Mouse (Mus musculus) limb, embryonic 15.5 days (tissue): ENCODE results near the gene Gcfc2. TPM values are rescaled to one million over a fixed set of nuclear protein-coding genes. Genes with fewer than 3 reads are reported as not detected.

Source experiments
- ATAC-seq: fragments of 200-750 bp; cut with Nextera tagmentation; 2 replicates; pipeline ENCODE4 v1.8.0; 2017; ENCODE audit warnings: low read depth, moderate TSS enrichment; ENCODE audit not compliant: insufficient number of reproducible peaks, low FRiP score, low TSS enrichment
- H3K27ac ChIP-seq: fragments of 300-500 bp; sonication (generic); 2 replicates; pipeline ENCODE4 v1.5.1; 2015; ENCODE audit warnings: moderate library complexity, mild to moderate bottlenecking, inconsistent platforms
- H3K27me3 ChIP-seq: fragments of 300-500 bp; sonication (generic); 2 replicates; pipeline ENCODE4 v1.6.1; 2015; ENCODE audit warnings: inconsistent platforms
- H3K36me3 ChIP-seq: fragments of 300-500 bp; sonication (generic); 2 replicates; pipeline ENCODE4 v1.6.1; 2015; ENCODE audit warnings: inconsistent platforms
- H3K4me1 ChIP-seq: fragments of 300-500 bp; sonication (generic); 2 replicates; pipeline ENCODE4 v1.6.1; 2015; ENCODE audit warnings: inconsistent platforms
- H3K4me2 ChIP-seq: fragments of 300-500 bp; sonication (generic); 2 replicates; pipeline ENCODE4 v1.6.1; 2015; ENCODE audit warnings: mild to moderate bottlenecking, inconsistent platforms
- H3K4me3 ChIP-seq: fragments of 300-500 bp; sonication (generic); 2 replicates; pipeline ENCODE4 v1.5.1; 2015; ENCODE audit warnings: mild to moderate bottlenecking, inconsistent platforms
- H3K9ac ChIP-seq: fragments of 300-500 bp; sonication (generic); 2 replicates; pipeline ENCODE4 v1.6.1; 2015; ENCODE audit warnings: inconsistent platforms
- H3K9me3 ChIP-seq: fragments of 300-500 bp; sonication (generic); 2 replicates; pipeline ENCODE4 v1.6.1; 2016; ENCODE audit warnings: inconsistent platforms
- WGBS: fragments of 180-500 bp; shearing (Covaris S2); methylation state at CpG from one replicate; pipeline ENCODE4 v1.1.7; 2015; 5-methylcytosine and 5-hydroxymethylcytosine counted together
- microRNA counts: library from miRNA; unstranded; fragments of <30 nt; microRNA quantifications from one replicate; lab custom pipeline; 2016
- microRNA-seq: library from miRNA; unstranded; fragments of <30 nt; microRNA quantifications from one replicate; pipeline ENCODE4, GENCODE M21; 2016
- polyA plus RNA-seq: library from polyadenylated mRNA; unstranded; fragments of >200 nt; fragmentation: Nextera tagmentation; extraction: Ambion mirVana; gene quantifications from 2 replicates; pipeline ENCODE4 v1.2.1, GENCODE M21; 2015

The Gcfc2 gene
- polyA plus RNA-seq, 1 experiment from 2014 or later = 8.8 TPM

DNA sequence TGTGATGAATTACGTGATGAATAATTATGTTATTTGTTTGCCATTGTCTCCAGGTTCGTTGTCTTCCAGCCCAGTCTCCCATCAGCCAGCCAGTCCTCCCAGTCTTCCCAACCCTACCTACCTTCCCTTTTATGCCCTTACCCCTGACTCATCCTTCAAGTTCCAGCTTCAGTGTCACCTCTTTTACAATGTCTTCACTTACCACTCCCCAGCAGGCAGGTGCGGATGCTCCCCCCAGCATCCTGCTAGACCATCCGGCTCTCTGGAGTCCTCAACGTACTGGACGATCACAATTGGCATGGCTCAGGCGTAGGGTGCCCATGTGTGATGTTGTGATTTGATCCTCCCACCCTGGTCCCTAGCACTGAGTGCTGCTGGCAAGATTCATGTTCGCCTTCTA is 62.7 kb downstream of the Gcfc2 start:
- H3K36me3 ChIP-seq = no peaks in the 10 kb centered on the region
- H3K4me3 ChIP-seq = no peak overlapping the region
- ATAC-seq = peak; percentile 27; the same call in 1 of the 2 replicates
- H3K4me2 ChIP-seq = no peak overlapping the region
- no peaks in the 10 kb centered on the region for H3K27me3 ChIP-seq
- no peaks in the 10 kb centered on the region for H3K9me3 ChIP-seq
- no peak overlapping the region for H3K9ac ChIP-seq
- H3K4me1 ChIP-seq = peaks cover 25% of the 10 kb centered on the region
- no peak overlapping the region for H3K27ac ChIP-seq
- WGBS = 88% methylated on average over 8 of the region's 8 CpGs

GRCm38 (mm10) chr6:81986599-81986998 is 63.1 kb downstream of the Gcfc2 start:
- Histone ChIP-seq H3K4me1 (peaks cover 28% of the 10 kb centered on the region), H3K27me3 (no peaks in the 10 kb centered on the region), H3K4me2 (no peak overlapping the region), H3K9me3 (no peaks in the 10 kb centered on the region), H3K27ac (no peak overlapping the region), H3K4me3 (no peak overlapping the region), H3K9ac (no peak overlapping the region), H3K36me3 (no peaks in the 10 kb centered on the region)
- no peak for ATAC-seq
- WGBS = 40% methylated on average over 5 of the region's 5 CpGs

- Histone ChIP-seq H3K27me3 (no peaks in the 10 kb centered on the region), H3K4me3 (no peak overlapping the region), H3K4me1 (peaks cover 28% of the 10 kb centered on the region), H3K9ac (no peak overlapping the region), H3K9me3 (no peaks in the 10 kb centered on the region), H3K27ac (0 out of 2 replicates have a peak overlapping the region, but pooled peaks have one; percentile 12), H3K4me2 (no peak overlapping the region), H3K36me3 (no peaks in the 10 kb centered on the region)
- no peak for ATAC-seq
- 1% methylated on average over 9 of the region's 9 CpGs for WGBS
These were observed 63.5 kb downstream of the Gcfc2 start for GRCm38 (mm10) chr6:81987010-81987409.

DNA sequence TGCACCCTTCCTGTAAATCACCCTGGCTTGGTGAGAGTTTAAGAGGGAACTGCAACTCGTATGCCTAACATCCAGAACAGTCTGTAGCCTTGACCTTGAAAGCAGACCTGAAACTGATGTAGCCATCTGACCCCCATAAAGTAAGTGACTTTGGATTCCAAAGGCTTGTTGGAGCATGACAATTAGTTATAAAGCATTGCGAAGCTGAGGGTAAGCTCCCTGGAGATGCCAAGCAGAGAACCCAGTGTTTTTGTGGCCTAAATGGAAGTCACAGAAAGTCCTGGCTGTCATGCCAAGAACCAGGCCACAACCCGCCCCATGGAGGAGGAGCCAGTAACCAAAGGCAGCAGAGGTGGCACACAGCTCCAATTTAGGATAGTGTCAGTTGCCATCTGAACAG is 64.1 kb downstream of the Gcfc2 start:
- Histone ChIP-seq H3K9ac (no peak overlapping the region), H3K27me3 (no peaks in the 10 kb centered on the region), H3K36me3 (no peaks in the 10 kb centered on the region), H3K27ac (0 out of 2 replicates have a peak overlapping the region, but pooled peaks have one; percentile 43), H3K4me3 (no peak overlapping the region), H3K4me2 (no peak overlapping the region), H3K9me3 (no peaks in the 10 kb centered on the region), H3K4me1 (peaks cover 28% of the 10 kb centered on the region)
- 44% methylated on average over 3 of the region's 3 CpGs for WGBS
- ATAC-seq = no peak

GRCm38 (mm10) chr6:81988341-81988740 is 64.9 kb downstream of the Gcfc2 start:
- H3K27me3 ChIP-seq = no peaks in the 10 kb centered on the region
- no peak overlapping the region for H3K9ac ChIP-seq
- H3K4me1 ChIP-seq = peaks cover 28% of the 10 kb centered on the region
- H3K27ac ChIP-seq = peak overlapping the region; percentile 43; the same call in 1 of the 2 replicates
- 91% methylated on average over 5 of the region's 5 CpGs for WGBS
- H3K4me2 ChIP-seq = no peak overlapping the region
- no peak overlapping the region for H3K4me3 ChIP-seq
- no peaks in the 10 kb centered on the region for H3K9me3 ChIP-seq
- H3K36me3 ChIP-seq = no peaks in the 10 kb centered on the region
- ATAC-seq = no peak

- ATAC-seq = peak; percentile 59
- peak overlapping the region; percentile 78 for H3K27ac ChIP-seq
- 30% methylated on average over 20 of the region's 20 CpGs for WGBS
- H3K27me3 ChIP-seq = no peaks in the 10 kb centered on the region
- peaks cover 28% of the 10 kb centered on the region for H3K4me1 ChIP-seq
- H3K9me3 ChIP-seq = no peaks in the 10 kb centered on the region
- no peaks in the 10 kb centered on the region for H3K36me3 ChIP-seq
- no peak overlapping the region for H3K9ac ChIP-seq
- H3K4me2 ChIP-seq = peak overlapping the region; percentile 26
- H3K4me3 ChIP-seq = no peak overlapping the region
These were observed 66.8 kb downstream of the Gcfc2 start for GRCm38 (mm10) chr6:81990049-81990810.

MicroRNAs within 50 kb of the gene (microRNA counts, 519-probe panel; counts per million panel counts)
- 2,882 counts per million, percentile 65 among the panel's probes with 10 or more counts for microRNA mmu-miR-468 (lab: Ali Mortazavi, UCI)

Small RNA genes lying within 50 kb of the gene (microRNA-seq; reads per million reads assigned to microRNA genes)
- gene Mir468 (not detected), gene Mir7232 (not detected)

Other genes starting within 250 kb of the Gcfc2 start
- gene Mrpl19, start 42.3 kb downstream of the Gcfc2 start, polyA plus RNA-seq = 42.6 and 45.1 TPM in 2 replicates
- 27.2 and 28.9 TPM in 2 replicates for gene Eva1a, start 117.4 kb downstream of the Gcfc2 start, polyA plus RNA-seq